Mouse (Mus musculus) left cerebral cortex, postnatal 25 days (tissue): Measurements from ENCODE around the gene Man2a1. TPM values are rescaled to one million over a fixed set of nuclear protein-coding genes. Genes with fewer than 3 reads are reported as not detected.
"Not testable (repeated sequence)": the region's sequence is repeated elsewhere in the genome, so short reads cannot be mapped to it uniquely, and the experiment has no call there.

ENCODE experiments used
- DNase-seq, 2 experiments: peaks; one replicate each; pipeline ENCODE4 v3.0.0; 2022; ENCODE audit warnings: low spot score in 2 of 2, mixed read lengths in 1 of 2
- intact Hi-C: fragments of 180-260 bp; cut with DNase I; formaldehyde crosslinking; loops from one replicate; pipeline ENCODE4 v1.15.1; 2025
- total RNA-seq, 2 experiments: library from RNA; stranded (reverse); gene quantifications; 2 replicates each; pipeline ENCODE4 v1.2.3; 2021

Gene Man2a1
- total RNA-seq, 2 experiments from 2014 or later, result 17.6 to 20.2 TPM

- intact Hi-C loops, result loop anchor here (5.0 kb wide), 1 partner anchor 124 kb away; no protein-coding TSS in a partner anchor
- DNase-seq, result no peak
Measured at GRCm38 (mm10) chr17:64746637-64747225, 146.2 kb downstream of the Man2a1 start.

GRCm38 (mm10) chr17:64747461-64747860 is 146.9 kb downstream of the Man2a1 start:
- DNase-seq, result no peak
- intact Hi-C loops, result loop anchor here (5.0 kb wide), 1 partner anchor 125 kb away; no protein-coding TSS in a partner anchor

- DNase-seq, result no peak
- intact Hi-C loops, result loop anchor here (5.0 kb wide), 1 partner anchor 126 kb away; no protein-coding TSS in a partner anchor
Measured at GRCm38 (mm10) chr17:64748131-64748530, 147.6 kb downstream of the Man2a1 start.

GRCm38 (mm10) chr17:64749146-64749545 is 148.6 kb downstream of the Man2a1 start:
- intact Hi-C loops, result loop anchor here (5.0 kb wide), 1 partner anchor 127 kb away; no protein-coding TSS in a partner anchor
- DNase-seq, result no peak

- intact Hi-C loops, result loop anchor here (5.0 kb wide), 1 partner anchor 196 kb away; no protein-coding TSS in a partner anchor
- DNase-seq, result no peak
Measured at GRCm38 (mm10) chr17:64751249-64751648, 150.7 kb downstream of the Man2a1 start.

- intact Hi-C loops, result loop anchor here (1.0 to 5.0 kb wide), 2 partner anchors 195 to 618 kb away; no protein-coding TSS in a partner anchor
- DNase-seq, result peak in 1 of 2 experiments; percentile 42
Measured at GRCm38 (mm10) chr17:64752126-64753019, 151.8 kb downstream of the Man2a1 start.

GRCm38 (mm10) chr17:64753507-64753906 is 153.0 kb downstream of the Man2a1 start:
- intact Hi-C loops, result loop anchor here (1.0 to 5.0 kb wide), 2 partner anchors 194 to 617 kb away; no protein-coding TSS in a partner anchor
- no peak for DNase-seq

GRCm38 (mm10) chr17:64754142-64754863 is 153.8 kb downstream of the Man2a1 start:
- no peak for DNase-seq
- intact Hi-C loops, result loop anchor here (5.0 kb wide), 1 partner anchor 193 kb away; no protein-coding TSS in a partner anchor

- DNase-seq, result no peak
- intact Hi-C loops, result no loop called here
Measured at GRCm38 (mm10) chr17:64755191-64755590, 154.7 kb downstream of the Man2a1 start.

GRCm38 (mm10) chr17:64762651-64763050 is 162.1 kb downstream of the Man2a1 start:
- intact Hi-C loops, DNase-seq: not testable (repeated sequence)

- intact Hi-C loops, result no loop called here
- DNase-seq, result no peak
Measured at GRCm38 (mm10) chr17:64763491-64763890, 163.0 kb downstream of the Man2a1 start.

- intact Hi-C loops, result no loop called here
- no peak for DNase-seq
Measured at GRCm38 (mm10) chr17:64764175-64765122, 163.9 kb downstream of the Man2a1 start.

GRCm38 (mm10) chr17:64765286-64765685 is 164.8 kb downstream of the Man2a1 start:
- intact Hi-C loops, result no loop called here
- no peak for DNase-seq

- intact Hi-C loops, result no loop called here
Measured at GRCm38 (mm10) chr17:64766507-64766906, 166.0 kb downstream of the Man2a1 start.

GRCm38 (mm10) chr17:64770277-64770676 is 169.7 kb downstream of the Man2a1 start:
- DNase-seq, result peak in 1 of 2 experiments; percentile 47
- intact Hi-C loops, result no loop called here

More at GRCm38 (mm10) chr17:64766507-64766906, 166.0 kb downstream of the Man2a1 start:
- no peak for DNase-seq

GRCm38 (mm10) chr17:64772611-64773010 is 172.1 kb downstream of the Man2a1 start:
- intact Hi-C loops, result no loop called here
- no peak for DNase-seq

GRCm38 (mm10) chr17:64774218-64774617 is 173.7 kb downstream of the Man2a1 start:
- no peak for DNase-seq
- intact Hi-C loops, result no loop called here

GRCm38 (mm10) chr17:64778300-64778699 is 177.8 kb downstream of the Man2a1 start:
- DNase-seq, result no peak
- intact Hi-C loops, result no loop called here
